8 mouse cellular contexts compared by ENCODE assay signal in genomic region chr3:122729601-122729959, GRCm38 (mm10). TPM values are rescaled to one million over a fixed set of nuclear protein-coding genes. Genes with fewer than 3 reads are reported as not detected.
DNase-seq lines count a peak whose midpoint lies in the region; ATAC-seq lines count a peak whose summit lies in the region.

No protein-coding gene starts in this region.

- peaks cover 18% of the 10 kb centered on the region for H3K4me1 ChIP-seq in forebrain, embryonic 13.5 days
- H3K4me1 ChIP-seq in limb, embryonic 10.5 days = peaks cover 28% of the 10 kb centered on the region
- H3K4me1 ChIP-seq in megakaryocyte, embryonic 14.5 days = peaks cover 53% of the 10 kb centered on the region

- no peaks in the 10 kb centered on the region for H3K36me3 ChIP-seq in forebrain, embryonic 13.5 days (ENCODE audit: poor library complexity, severe bottlenecking)
- no peaks in the 10 kb centered on the region for H3K36me3 ChIP-seq in limb, embryonic 10.5 days
- H3K36me3 ChIP-seq in megakaryocyte, embryonic 14.5 days (replicated peaks; ENCODE audit: low read length) = peaks cover 36% of the 10 kb centered on the region

- peak; percentile 71 for ATAC-seq in forebrain, embryonic 13.5 days

- H3K4me3 ChIP-seq in forebrain, embryonic 13.5 days = peak overlapping the region; percentile 71
- peak overlapping the region; percentile 82 for H3K4me3 ChIP-seq in limb, embryonic 10.5 days
- peak overlapping the region; percentile 97 for H3K4me3 ChIP-seq in megakaryocyte, embryonic 14.5 days (replicated peaks)

- H3K27me3 ChIP-seq in forebrain, embryonic 13.5 days = no peaks in the 10 kb centered on the region
- H3K27me3 ChIP-seq in limb, embryonic 10.5 days (ENCODE audit: low read depth, poor library complexity, severe bottlenecking) = no peaks in the 10 kb centered on the region
- H3K27me3 ChIP-seq in megakaryocyte, embryonic 14.5 days (replicated peaks) = no peaks in the 10 kb centered on the region

- H3K27ac ChIP-seq in forebrain, embryonic 13.5 days = peak overlapping the region; percentile 86
- peak overlapping the region; percentile 95 for H3K27ac ChIP-seq in limb, embryonic 10.5 days

- no peaks in the 10 kb centered on the region for H3K9me3 ChIP-seq in forebrain, embryonic 13.5 days (replicated peaks)
- no peaks in the 10 kb centered on the region for H3K9me3 ChIP-seq in limb, embryonic 10.5 days (replicated peaks)
- no peaks in the 10 kb centered on the region for H3K9me3 ChIP-seq in megakaryocyte, embryonic 14.5 days

- H3K9ac ChIP-seq in forebrain, embryonic 13.5 days = peak overlapping the region; percentile 84

- H3K4me2 ChIP-seq in forebrain, embryonic 13.5 days = peak overlapping the region; percentile 73

- DNase-seq in right cerebral cortex, postnatal 4 days = peak; percentile 46
- no peak for DNase-seq in right cerebral cortex, adult 18-20 months
- DNase-seq in heart, postnatal 4 days = peak; percentile 67
- peak; percentile 81 for DNase-seq in limb, embryonic 10.5 days (ENCODE audit: low spot score)
- peak; percentile 10 to 14 for DNase-seq in spleen, postnatal 36 days (ENCODE audit: low spot score in 2 of 2)
- no peak for DNase-seq in layer of hippocampus, adult 9-10 months (ENCODE audit: low spot score)

- WGBS in forebrain, embryonic 13.5 days = under 1% methylated on average over 22 of the region's 22 CpGs
- WGBS in limb, embryonic 10.5 days = under 1% methylated on average over 22 of the region's 22 CpGs

RNA-seq across cellular contexts. Expression of gene Pde5a, which starts 0.8 kb away (rescaled TPM):
- 3.6 and 3.7 TPM in 2 replicates for polyA plus RNA-seq in forebrain, embryonic 13.5 days (2015; fragmentation: Nextera tagmentation; extraction: Ambion mirVana)
- 10 to 100 TPM in 1 of 2 experiments, 1 to 10 TPM in 1; 9.7 to 10.1 TPM for total RNA-seq in heart, postnatal 4 days (2021)
- 2.6 and 2.7 TPM in 2 replicates for polyA plus RNA-seq in limb, embryonic 10.5 days (2016; fragmentation: Nextera tagmentation; extraction: Ambion mirVana)
- 9.4 and 10.1 TPM in 2 replicates for polyA plus RNA-seq in megakaryocyte, embryonic 14.5 days (2012; ENCODE audit: insufficient read depth, low replicate concordance)

Comparison
In these comparisons a context has a peak if more than half of its experiments do, and no peak if none do; other contexts are left out.
1. DNase-seq: peak in right cerebral cortex, postnatal 4 days (single experiment), heart, postnatal 4 days (single experiment), limb, embryonic 10.5 days (single experiment) and spleen, postnatal 36 days (2 of 2); none in right cerebral cortex, adult 18-20 months (single experiment) and layer of hippocampus, adult 9-10 months (single experiment).
2. Peak in every context shown above with its lines, with median percentiles within 50 percentile points of each other: H3K4me3 ChIP-seq.